Mouse (Mus musculus) subcutaneous adipose tissue, adult 2 months (tissue): ENCODE measurements around the gene Ptpru. TPM values are rescaled to one million over a fixed set of nuclear protein-coding genes. Genes with fewer than 3 reads are reported as not detected.

Source experiments
- polyA plus RNA-seq: library from polyadenylated mRNA; depleted of rRNA; stranded (reverse); fragments of >200 nt; gene quantifications from 2 replicates; pipeline ENCODE4 v1.2.3, GENCODE M21; 2012; ENCODE audit warnings: low replicate concordance; rRNA removed

Ptpru gene
- 6.0 and 38.2 TPM in 2 replicates for polyA plus RNA-seq

DNA sequence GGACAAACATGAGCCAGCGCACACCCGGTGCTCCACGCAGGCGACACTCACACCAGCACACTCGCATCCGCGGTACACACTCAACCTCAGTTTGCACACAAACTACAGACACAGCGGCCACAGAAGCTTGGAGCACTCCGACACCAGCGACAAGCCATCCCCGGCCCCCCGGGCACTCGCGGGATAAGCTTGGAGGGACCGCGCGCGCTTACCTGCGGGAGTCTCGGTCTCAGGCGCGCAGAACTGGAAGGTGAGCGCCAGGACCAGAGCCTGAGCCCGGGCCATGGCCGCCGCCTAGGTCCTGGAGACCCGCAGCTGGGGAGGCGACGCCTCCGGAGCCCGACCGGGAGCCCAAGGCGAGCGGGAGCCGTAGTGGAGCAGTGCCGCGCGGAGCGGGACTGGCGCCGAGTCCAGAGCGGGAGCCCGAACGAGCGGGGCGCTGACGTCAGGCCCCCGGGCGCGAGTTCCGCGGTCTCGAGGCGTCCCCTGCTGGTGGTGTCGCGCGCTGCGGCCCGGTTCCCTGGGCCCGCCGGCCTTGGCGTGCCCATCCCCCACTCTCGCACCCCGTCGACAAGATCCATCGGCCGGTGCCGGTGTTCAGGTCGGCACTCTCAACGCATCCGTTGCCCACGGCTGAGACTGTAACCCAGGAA, at the start of gene Ptpru:
TSS of gene Ptpru (minus strand) at position 417 of the 653 bp plus-strand sequence.

DNA sequence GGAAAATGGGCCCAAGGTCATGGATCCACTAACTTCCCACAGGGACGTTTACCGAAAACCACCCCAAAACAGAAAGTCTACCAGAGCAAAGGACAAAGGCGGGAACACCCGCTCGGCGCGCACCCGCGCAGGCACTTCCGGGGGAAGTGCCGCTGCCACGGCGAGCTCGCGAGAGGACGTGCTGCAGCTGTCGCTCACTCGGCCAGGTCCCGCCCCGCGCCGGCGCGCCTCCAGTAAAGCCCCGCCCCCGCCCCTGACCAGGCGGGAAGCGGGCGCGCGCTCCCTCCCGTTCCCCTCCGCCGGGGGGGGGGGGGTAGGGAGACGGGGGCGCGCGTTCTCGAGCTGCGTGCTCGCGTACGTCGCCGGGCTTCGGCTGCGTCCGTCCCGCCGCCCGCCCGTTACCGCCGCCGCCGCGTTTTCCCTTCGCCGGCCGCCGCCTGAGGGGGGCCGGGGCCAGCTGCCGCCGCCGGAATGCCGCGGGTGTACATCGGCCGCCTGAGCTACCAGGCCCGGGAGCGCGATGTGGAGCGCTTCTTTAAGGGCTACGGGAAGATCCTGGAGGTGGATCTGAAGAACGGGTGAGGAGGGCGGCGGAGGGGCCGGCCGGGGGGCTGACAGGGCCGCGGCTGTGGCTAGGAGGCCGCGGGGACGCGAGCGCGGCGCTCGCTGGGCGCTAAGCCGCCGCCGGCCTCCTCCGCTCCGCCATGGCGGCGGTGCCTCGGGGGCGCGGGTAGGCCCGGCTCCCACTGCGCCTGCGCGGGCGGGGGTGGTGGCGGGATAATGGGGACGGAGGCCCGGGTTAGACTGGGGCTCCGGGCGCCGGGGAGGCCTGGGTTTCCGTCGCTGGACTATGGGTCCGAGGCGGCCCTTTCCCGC, 35.4 kb upstream of the Ptpru start, which contains the start of gene Srsf4:
TSS of gene Srsf4 (plus strand) at position 325 of the 876 bp plus-strand sequence.

GRCm38 (mm10) chr4:131843290-131843743, 5.2 kb upstream of the Ptpru start, which contains the start of gene Mecr:
TSS of gene Mecr (plus strand) at chr4:131843470.

Other genes starting within 250 kb of the Ptpru start
- gene Mecr, start 5.2 kb upstream of the Ptpru start, polyA plus RNA-seq: 73.3 and 164 TPM in 2 replicates
- gene Srsf4, start 35.3 kb upstream of the Ptpru start, polyA plus RNA-seq: 30.8 and 52.7 TPM in 2 replicates
- gene Tmem200b, start 83.5 kb upstream of the Ptpru start, polyA plus RNA-seq: 10.3 and 60.1 TPM in 2 replicates
- 0.17 and 0.37 TPM in 2 replicates for gene Gm10300, start 236.4 kb upstream of the Ptpru start, polyA plus RNA-seq
- 22.5 and 26.8 TPM in 2 replicates for gene Epb41, start 237.0 kb upstream of the Ptpru start, polyA plus RNA-seq